Mouse (Mus musculus) intestine, embryonic 16.5 days (tissue): Measurements from ENCODE around the gene Unc119b. TPM values are rescaled to one million over a fixed set of nuclear protein-coding genes. Genes with fewer than 3 reads are reported as not detected.
"Not testable (repeated sequence)": the region's sequence is repeated elsewhere in the genome, so short reads cannot be mapped to it uniquely, and the experiment has no call there.

ENCODE experiments used
- ATAC-seq: fragments of 200-750 bp; cut with Nextera tagmentation; 2 replicates; pipeline ENCODE4 v1.8.0; 2017; ENCODE audit warnings: moderate TSS enrichment, moderate library complexity
- H3K27ac ChIP-seq: fragments of 300-500 bp; sonication (generic); 2 replicates; pipeline ENCODE4 v1.5.1; 2014; ENCODE audit warnings: mild to moderate bottlenecking, low read length
- H3K27me3 ChIP-seq: fragments of 300-500 bp; sonication (generic); replicated peaks from 2 replicates; pipeline ENCODE4 v1.6.1; 2014; ENCODE audit warnings: low read length, control low read depth, mixed read lengths; ENCODE audit not compliant: control insufficient read depth, insufficient read depth
- H3K36me3 ChIP-seq: fragments of 300-500 bp; sonication (generic); 2 replicates; pipeline ENCODE4 v1.6.1; 2014; ENCODE audit warnings: low read length, control low read depth; ENCODE audit not compliant: control insufficient read depth, insufficient read depth
- H3K4me1 ChIP-seq: fragments of 300-500 bp; sonication (generic); 2 replicates; pipeline ENCODE4 v1.6.1; 2014; ENCODE audit warnings: low read length, control low read depth, mixed read lengths; ENCODE audit not compliant: control insufficient read depth, insufficient read depth
- H3K4me2 ChIP-seq: fragments of 300-500 bp; sonication (generic); 2 replicates; pipeline ENCODE4 v1.6.1; 2014; ENCODE audit warnings: low read depth, low read length, control low read depth
- H3K4me3 ChIP-seq: fragments of 300-500 bp; sonication (generic); 2 replicates; pipeline ENCODE4 v1.5.1; 2014; ENCODE audit warnings: mild to moderate bottlenecking, low read length
- H3K9ac ChIP-seq: fragments of 300-500 bp; sonication (generic); 2 replicates; pipeline ENCODE4 v1.6.1; 2014; ENCODE audit warnings: low read depth, low read length
- H3K9me3 ChIP-seq: fragments of 300-500 bp; sonication (generic); 2 replicates; pipeline ENCODE4 v1.6.1; 2016; ENCODE audit warnings: low read length, control low read depth; ENCODE audit not compliant: control insufficient read depth
- WGBS: fragments of 180-500 bp; shearing (Covaris S2); extraction: QIAGEN DNeasy Blood & Tissue Kit; methylation state at CpG from one replicate; pipeline ENCODE4 v1.1.7; 2014; 5-methylcytosine and 5-hydroxymethylcytosine counted together
- polyA plus RNA-seq: library from polyadenylated mRNA; unstranded; fragments of >200 nt; fragmentation: Nextera tagmentation; extraction: Ambion mirVana; gene quantifications from 2 replicates; pipeline ENCODE4 v1.2.1, GENCODE M21; 2015

Gene Unc119b
- polyA plus RNA-seq, 1 experiment from 2014 or later = 22.1 TPM

DNA sequence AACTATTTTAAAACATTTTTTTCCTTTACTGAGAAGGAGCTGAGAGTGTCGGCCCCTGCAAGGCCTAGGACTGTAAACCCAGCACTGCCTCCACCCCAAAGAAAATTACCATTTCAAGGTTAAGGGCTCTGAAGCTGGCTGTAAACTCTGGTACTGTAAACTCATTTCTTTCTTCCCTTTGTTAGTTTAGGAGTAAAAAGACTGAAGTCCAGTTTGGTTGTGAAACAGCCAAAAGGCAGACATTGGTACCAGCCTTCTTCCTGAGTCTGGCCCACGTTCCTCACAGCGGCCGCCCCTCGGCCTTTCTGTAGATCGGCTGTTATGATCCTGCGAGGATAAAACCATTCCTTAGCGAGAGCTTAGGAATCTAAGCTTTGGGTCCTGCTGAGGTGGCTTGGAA, 20.3 kb downstream of the Unc119b start:
- ATAC-seq = peak; percentile 51
- Histone ChIP-seq H3K4me3 (no peak overlapping the region), H3K9ac (no peak overlapping the region), H3K4me2 (no peak overlapping the region), H3K36me3 (peaks cover 21% of the 10 kb centered on the region), H3K27me3 (no peaks in the 10 kb centered on the region), H3K9me3 (no peaks in the 10 kb centered on the region), H3K4me1 (peaks cover 7% of the 10 kb centered on the region; the same call in 1 of the 2 replicates), H3K27ac (peak overlapping the region; percentile 67)
- 68% methylated on average over 8 of the region's 8 CpGs for WGBS

DNA sequence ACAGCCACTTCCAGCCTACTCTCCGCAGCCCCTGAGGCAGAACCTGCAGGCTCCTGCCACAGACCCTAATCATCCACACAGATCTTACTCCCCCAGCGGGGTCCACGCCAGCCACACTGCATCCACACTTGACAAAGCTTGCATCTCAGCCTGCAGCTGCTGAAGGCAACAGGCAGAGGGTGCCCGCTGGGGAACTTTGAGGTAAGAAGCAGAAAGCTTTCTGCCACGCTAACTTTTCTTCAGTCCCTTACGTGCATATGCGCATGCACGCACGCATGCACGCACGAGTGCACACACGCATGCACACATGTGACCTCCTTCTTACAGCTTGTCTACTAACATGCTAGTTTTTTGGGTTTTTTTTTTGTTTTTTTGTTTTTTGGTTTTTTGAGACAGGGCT, 21.5 kb downstream of the Unc119b start:
- no peak overlapping the region for H3K4me3 ChIP-seq
- H3K4me2 ChIP-seq = no peak overlapping the region
- no peak overlapping the region for H3K9ac ChIP-seq
- WGBS = 96% methylated on average over 12 of the region's 12 CpGs
- peaks cover 6% of the 10 kb centered on the region; the same call in 1 of the 2 replicates for H3K4me1 ChIP-seq
- ATAC-seq = no peak
- H3K27ac ChIP-seq = no peak overlapping the region
- H3K9me3 ChIP-seq = no peaks in the 10 kb centered on the region
- peaks cover 21% of the 10 kb centered on the region for H3K36me3 ChIP-seq
- H3K27me3 ChIP-seq = no peaks in the 10 kb centered on the region

DNA sequence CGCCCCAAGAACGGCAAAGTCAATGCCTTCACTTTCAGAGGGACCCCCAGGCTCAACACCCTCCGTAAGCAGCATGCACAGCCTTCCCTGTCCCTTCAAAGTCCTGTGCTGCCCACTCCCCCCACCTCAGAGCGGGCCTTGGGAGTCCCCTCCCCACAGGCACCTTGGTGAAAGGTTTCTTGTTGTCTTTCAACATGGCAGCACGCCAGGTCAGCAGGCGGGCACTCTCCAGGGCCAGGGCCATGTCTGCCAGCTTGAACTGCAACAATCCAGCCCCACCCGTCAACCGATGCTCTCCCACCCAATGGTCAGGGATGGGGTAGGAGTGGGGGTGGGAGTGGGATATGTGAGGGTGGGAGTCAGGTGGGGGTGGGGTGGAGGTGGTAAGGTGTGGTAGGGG, 23.6 kb downstream of the Unc119b start:
- no peak overlapping the region for H3K9ac ChIP-seq
- no peaks in the 10 kb centered on the region for H3K9me3 ChIP-seq
- no peak for ATAC-seq
- no peak overlapping the region for H3K27ac ChIP-seq
- H3K36me3 ChIP-seq = peaks cover 13% of the 10 kb centered on the region; the same call in 1 of the 2 replicates
- H3K4me1 ChIP-seq = no peaks in the 10 kb centered on the region
- no peaks in the 10 kb centered on the region for H3K27me3 ChIP-seq
- H3K4me2 ChIP-seq = no peak overlapping the region
- H3K4me3 ChIP-seq = no peak overlapping the region
- WGBS = 91% methylated on average over 8 of the region's 8 CpGs

DNA sequence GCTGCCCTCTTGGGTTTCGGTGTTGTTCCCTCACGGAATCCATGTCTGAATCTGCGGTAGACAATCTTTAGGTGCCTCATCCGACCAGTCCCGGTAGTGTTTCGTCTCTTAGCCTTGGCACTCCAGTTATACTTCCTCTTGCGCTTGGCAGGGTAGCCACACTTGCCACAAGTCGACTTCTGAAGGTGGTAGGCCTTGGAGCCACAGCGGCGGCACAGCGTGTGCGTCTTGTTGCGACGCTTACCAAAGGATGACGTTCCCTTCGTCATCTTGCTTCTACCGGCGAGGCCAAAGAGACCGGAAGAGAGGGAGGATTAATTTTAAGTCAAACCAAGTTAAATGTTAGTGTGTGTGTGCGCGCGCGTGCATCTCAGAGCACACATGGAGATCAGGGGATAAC, 31.5 kb downstream of the Unc119b start:
- not testable (repeated sequence) for H3K36me3 ChIP-seq, H3K4me2 ChIP-seq, H3K4me3 ChIP-seq, H3K4me1 ChIP-seq, H3K27ac ChIP-seq, H3K9ac ChIP-seq, H3K9me3 ChIP-seq, H3K27me3 ChIP-seq, ATAC-seq
- 96% methylated on average over 23 of the region's 23 CpGs for WGBS

DNA sequence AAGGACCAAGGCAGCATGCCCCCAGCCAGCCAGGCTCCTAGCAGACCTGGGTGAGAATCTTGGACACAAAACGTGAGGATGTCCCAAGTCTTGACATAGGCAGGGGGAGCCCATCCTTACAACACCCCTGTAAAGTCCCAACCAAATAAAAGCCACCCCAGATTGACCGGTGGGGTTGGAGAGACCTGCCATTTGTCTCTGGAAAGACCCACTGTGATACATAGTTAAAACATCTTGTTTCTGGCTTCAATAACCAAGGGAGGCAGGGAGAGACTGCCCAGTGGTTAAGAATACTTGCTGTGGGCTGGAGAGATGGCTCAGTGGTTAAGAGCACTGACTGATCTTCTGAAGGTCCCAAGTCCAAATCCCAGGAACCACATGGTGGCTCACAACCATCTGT, 32.5 kb downstream of the Unc119b start:
- no peak for ATAC-seq
- no peaks in the 10 kb centered on the region for H3K27me3 ChIP-seq
- H3K4me1 ChIP-seq = no peaks in the 10 kb centered on the region
- no peak overlapping the region for H3K27ac ChIP-seq
- H3K36me3 ChIP-seq = peaks cover 11% of the 10 kb centered on the region; the same call in 1 of the 2 replicates
- no peak overlapping the region for H3K4me3 ChIP-seq
- H3K4me2 ChIP-seq = no peak overlapping the region
- H3K9ac ChIP-seq = no peak overlapping the region
- H3K9me3 ChIP-seq = no peaks in the 10 kb centered on the region
- WGBS = 79% methylated on average over 2 of the region's 2 CpGs

DNA sequence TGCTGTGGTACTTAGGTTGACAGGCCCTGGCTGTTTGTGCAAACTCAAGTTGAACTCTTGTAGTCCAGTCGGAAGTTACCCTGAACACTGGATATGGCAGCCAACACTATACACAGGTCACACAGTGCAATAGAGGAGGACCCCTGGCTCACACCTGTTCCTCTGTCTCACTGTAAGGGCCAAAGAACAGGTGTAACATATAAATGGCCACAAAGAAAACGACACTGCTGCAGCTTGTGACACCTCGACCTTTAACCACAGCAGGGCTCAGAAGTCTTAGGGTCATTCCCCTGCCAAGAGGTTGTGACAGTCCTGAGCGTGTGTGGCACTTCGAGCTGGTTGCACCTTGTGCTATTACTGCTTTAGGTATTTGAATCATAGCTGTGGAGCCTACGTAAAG, 34.3 kb downstream of the Unc119b start:
- 78% methylated on average over 6 of the region's 6 CpGs for WGBS
- ATAC-seq = peak; percentile 22; the same call in 1 of the 2 replicates

DNA sequence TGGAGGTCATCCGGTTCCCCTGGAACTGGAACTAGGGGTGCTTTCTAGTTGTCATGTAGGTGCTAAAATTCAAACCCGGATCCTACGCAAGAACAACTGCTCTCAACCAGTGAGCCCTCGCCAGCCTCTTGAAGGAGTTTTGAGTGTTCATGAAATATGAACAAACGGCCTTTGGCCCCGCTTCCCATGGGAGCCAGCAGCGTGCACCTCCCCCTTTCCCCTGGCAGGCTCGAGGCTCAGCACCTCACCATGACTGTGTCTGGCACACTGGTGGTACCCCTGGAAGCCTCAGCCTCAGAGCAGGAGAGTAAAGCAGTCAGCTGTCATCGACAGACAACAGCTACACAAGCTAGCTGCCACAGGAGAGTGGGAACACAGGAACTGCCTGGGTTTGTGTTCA, 34.8 kb downstream of the Unc119b start:
- no peaks in the 10 kb centered on the region for H3K27me3 ChIP-seq
- ATAC-seq = no peak
- WGBS = 87% methylated on average over 9 of the region's 9 CpGs
- no peak overlapping the region; the same call in 1 of the 2 replicates for H3K27ac ChIP-seq
- no peak overlapping the region for H3K4me3 ChIP-seq
- H3K4me1 ChIP-seq = no peaks in the 10 kb centered on the region
- no peak overlapping the region for H3K4me2 ChIP-seq
- peaks cover 27% of the 10 kb centered on the region for H3K36me3 ChIP-seq
- H3K9me3 ChIP-seq = no peaks in the 10 kb centered on the region
- no peak overlapping the region for H3K9ac ChIP-seq

More for the DNA sequence above, 34.3 kb downstream of the Unc119b start:
- Histone ChIP-seq H3K4me2 (no peak overlapping the region), H3K27ac (no peak overlapping the region; the same call in 1 of the 2 replicates), H3K27me3 (no peaks in the 10 kb centered on the region), H3K4me1 (no peaks in the 10 kb centered on the region), H3K36me3 (peaks cover 22% of the 10 kb centered on the region), H3K9me3 (no peaks in the 10 kb centered on the region), H3K4me3 (no peak overlapping the region), H3K9ac (no peak overlapping the region)

DNA sequence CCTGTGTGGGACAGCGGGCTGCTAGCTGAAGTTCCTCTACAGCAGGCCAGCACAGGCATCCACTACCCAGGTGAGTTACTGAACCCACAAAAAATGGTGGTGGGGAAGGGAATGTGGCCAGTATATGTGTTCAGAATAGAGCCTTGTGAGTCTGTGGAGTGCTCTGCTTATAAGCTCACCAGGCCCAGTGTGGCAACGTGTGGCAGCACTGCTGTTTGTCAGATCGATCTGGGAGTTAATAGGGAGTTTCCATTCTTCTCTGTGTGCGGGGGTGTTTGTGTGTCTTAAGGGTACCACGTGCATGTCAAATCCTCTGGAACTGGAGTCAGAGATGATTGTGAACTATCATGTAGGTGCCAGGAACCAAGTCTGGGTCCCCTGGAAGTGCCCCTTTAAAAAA, 35.2 kb downstream of the Unc119b start:
- Histone ChIP-seq H3K36me3 (peaks cover 29% of the 10 kb centered on the region), H3K9me3 (no peaks in the 10 kb centered on the region)
- no peak for ATAC-seq

DNA sequence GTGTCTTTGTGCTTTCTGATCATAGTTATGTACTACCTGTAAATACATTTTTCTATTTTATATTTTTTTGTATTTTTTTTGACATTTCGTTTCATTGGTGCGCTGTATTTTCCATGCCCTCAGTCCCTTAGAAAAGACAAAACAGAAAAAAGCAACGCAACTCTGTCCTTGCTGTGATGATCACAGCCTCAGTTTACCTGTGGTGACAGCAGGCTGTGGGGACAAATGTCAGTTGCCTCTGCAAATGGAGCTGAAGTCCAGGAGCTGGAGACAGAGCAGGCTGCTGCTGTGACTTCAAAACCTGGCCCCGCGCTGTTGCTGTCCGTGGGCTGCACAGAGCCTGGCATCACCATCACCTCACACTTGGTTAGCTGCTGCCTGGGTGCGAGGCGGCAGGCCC, 36.6 kb downstream of the Unc119b start, which contains the start of gene Gm10401:
TSS of gene Gm10401 (minus strand) at position 101 of the 400 bp plus-strand sequence.
- no peak for ATAC-seq
- WGBS = 95% methylated on average over 8 of the region's 8 CpGs
- H3K36me3 ChIP-seq = peaks cover 29% of the 10 kb centered on the region

More for the DNA sequence above, 35.2 kb downstream of the Unc119b start:
- Histone ChIP-seq H3K4me2 (no peak overlapping the region), H3K9ac (no peak overlapping the region), H3K27ac (no peak overlapping the region), H3K4me1 (no peaks in the 10 kb centered on the region), H3K4me3 (no peak overlapping the region), H3K27me3 (no peaks in the 10 kb centered on the region)
- 82% methylated on average over 5 of the region's 5 CpGs for WGBS

DNA sequence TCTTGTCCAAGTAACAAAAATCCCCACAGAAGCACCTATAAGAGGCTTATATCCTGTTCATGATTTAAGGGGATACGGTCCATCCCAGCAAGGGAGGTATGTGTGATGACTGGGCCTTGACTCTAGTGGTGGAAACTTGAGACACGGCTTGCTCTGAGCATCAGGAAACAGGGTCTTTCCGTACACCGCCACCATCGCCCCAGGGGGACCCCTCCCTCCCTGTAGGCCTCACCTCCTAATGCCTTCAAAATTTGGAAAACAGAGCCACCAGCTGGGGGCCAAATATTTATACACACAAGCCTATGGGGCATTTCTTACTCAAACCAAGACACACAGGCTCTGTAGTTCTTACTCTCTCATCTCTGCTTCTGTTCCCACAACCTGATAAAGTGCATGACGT, 43.0 kb downstream of the Unc119b start:
- 0 out of 2 replicates have a peak, but pooled peaks cover 7% of the 10 kb centered on the region for H3K9me3 ChIP-seq
- no peak overlapping the region for H3K4me3 ChIP-seq
- no peak for ATAC-seq
- H3K36me3 ChIP-seq = peaks cover 37% of the 10 kb centered on the region
- no peaks in the 10 kb centered on the region for H3K27me3 ChIP-seq
- no peak overlapping the region for H3K9ac ChIP-seq
- WGBS = 86% methylated on average over 6 of the region's 6 CpGs
- no peak overlapping the region for H3K27ac ChIP-seq
- peaks cover 3% of the 10 kb centered on the region; the same call in 1 of the 2 replicates for H3K4me1 ChIP-seq
- H3K4me2 ChIP-seq = no peak overlapping the region

More for the DNA sequence above, 36.6 kb downstream of the Unc119b start, which contains the start of gene Gm10401:
- Histone ChIP-seq H3K9me3 (no peaks in the 10 kb centered on the region), H3K4me2 (no peak within 1 kb of the TSS), H3K9ac (no peak within 1 kb of the TSS), H3K4me1 (no peaks in the 10 kb centered on the region), H3K27ac (no peak within 1 kb of the TSS), H3K4me3 (no peak within 1 kb of the TSS), H3K27me3 (no peaks in the 10 kb centered on the region)
